Mouse (Mus musculus): Measurements from ENCODE around the gene Zmym6.
A peak's percentile ranks its signal among the peaks of the same experiment; 100 is the strongest.
"Not testable (repeated sequence)": the region's sequence is repeated elsewhere in the genome, so short reads cannot be mapped to it uniquely, and the experiment has no call there.

The Zmym6 gene

GRCm38 (mm10) chr4:127076875-127077548, at the start of gene Zmym6:
Zmym6 (plus strand) TSS chr4:127077383.
- peak; percentile 98 for DNase-seq (ENCODE audit: low read depth, low spot score)

DNA sequence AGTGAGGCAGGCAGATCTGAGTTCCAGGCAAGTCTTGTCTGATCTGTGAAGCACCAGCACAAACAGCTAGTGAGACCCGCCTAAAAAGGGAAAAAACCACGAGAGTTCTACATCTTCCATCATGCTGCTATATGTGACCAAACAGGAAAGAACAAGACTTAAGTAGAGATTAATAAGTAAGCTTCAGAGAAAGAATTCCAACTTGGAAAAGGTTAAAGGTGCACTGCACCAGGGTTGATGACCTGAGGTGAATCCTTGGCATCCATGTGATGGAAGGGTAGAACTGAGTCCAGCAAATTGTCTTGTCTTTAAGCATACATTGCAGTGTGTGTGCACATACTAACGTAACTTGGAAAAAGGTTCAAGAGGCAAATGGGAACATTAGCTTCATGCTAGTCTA, 40.0 kb upstream of the Zmym6 start:
- no peak for DNase-seq (ENCODE audit: low read depth, low spot score)

- DNase-seq (ENCODE audit: low read depth, low spot score): no peak
Observed at GRCm38 (mm10) chr4:127037908-127038827, 39.0 kb upstream of the Zmym6 start.

- DNase-seq (ENCODE audit: low read depth, low spot score): no peak
Observed at GRCm38 (mm10) chr4:127038828-127039349, 38.3 kb upstream of the Zmym6 start.

GRCm38 (mm10) chr4:127039871-127040483, 37.2 kb upstream of the Zmym6 start:
- no peak for DNase-seq (ENCODE audit: low read depth, low spot score)

DNA sequence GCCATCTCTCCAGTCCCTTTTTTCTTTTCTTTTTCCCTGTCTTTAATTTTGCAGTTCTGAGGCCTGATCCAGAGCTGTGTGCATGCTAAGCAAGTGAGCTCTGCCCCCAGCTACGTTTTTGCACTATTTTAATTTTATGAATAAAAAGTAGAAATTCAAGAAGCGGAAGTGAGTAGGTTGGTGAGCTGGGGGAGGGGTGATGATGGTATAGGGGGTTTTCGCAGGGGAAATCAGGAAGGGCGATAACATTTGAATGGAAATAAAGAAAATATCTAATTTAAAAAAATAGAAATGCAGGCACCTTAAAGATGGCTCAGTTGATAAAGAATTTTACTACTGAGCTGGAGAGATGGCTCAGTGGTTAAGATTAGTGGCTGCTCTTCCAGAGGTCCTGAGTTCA, 33.6 kb upstream of the Zmym6 start:
- DNase-seq (ENCODE audit: low read depth, low spot score): no peak

DNA sequence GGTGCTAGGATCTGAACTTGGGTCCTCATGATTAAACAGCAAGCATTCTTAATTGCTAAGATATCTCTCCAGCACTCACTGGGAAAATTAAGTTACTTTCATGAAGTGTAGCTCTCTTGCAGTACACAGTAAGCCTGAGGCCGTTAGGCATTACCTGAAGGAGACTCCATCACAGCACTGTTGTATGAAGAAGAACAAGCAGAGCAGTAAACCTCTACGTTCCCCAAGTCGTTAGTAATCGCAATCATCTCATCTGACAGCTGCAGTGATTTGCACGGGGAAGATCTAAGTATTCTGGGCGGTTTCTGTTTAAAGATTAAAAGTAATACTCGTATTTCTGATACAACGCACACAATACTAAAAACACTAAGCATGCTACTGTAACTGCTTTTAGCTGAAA, 26.1 kb upstream of the Zmym6 start:
- no peak for DNase-seq (ENCODE audit: low read depth, low spot score)

DNA sequence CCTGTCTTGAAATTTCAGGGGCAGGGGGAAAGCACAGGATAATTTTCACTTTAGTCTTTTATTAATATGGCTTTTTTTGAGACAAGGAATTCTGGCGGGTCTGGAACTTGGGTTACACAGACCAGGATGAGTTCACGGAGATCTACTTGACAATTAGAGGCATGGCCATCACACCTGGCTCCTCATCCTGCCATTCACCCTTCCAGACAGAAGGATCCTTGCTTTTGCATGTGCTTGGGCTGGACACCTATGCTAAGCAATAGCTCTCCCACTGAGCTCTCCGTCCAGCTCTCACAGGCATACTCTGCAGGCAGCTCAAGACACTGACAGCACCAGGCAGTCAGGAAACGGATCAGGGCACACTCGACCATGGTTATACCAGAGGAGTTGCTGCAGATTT, 24.1 kb upstream of the Zmym6 start:
- no peak for DNase-seq (ENCODE audit: low read depth, low spot score)

- DNase-seq (ENCODE audit: low read depth, low spot score): no peak
Observed at GRCm38 (mm10) chr4:127054522-127055198, 22.5 kb upstream of the Zmym6 start.

- peak; percentile 90 for DNase-seq (ENCODE audit: low read depth, low spot score)
Observed at GRCm38 (mm10) chr4:127060585-127061290, 16.4 kb upstream of the Zmym6 start, which contains the start of gene Zmym1. Zmym1 (minus strand) TSS chr4:127061152.

DNA sequence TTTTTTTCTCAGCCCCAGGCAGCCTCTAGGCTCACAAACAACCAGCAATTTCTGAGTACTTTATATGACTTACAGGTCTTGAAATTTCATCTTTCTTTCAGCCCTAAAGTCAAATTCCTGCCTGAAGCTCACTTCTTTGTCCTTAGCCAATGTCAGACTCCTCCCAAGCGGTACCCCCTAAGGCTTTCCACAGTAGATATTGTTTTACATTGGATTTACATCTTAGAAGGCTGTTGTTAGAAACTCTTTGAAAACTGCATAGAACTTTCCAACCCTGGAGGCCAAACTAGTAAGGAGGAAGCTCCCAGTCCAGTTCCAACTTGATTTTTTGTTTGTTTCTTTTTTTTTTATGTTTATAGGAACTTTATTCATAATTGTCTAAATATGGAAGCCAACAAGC, 13.1 kb upstream of the Zmym6 start:
- DNase-seq (ENCODE audit: low read depth, low spot score): peak; percentile 84

DNA sequence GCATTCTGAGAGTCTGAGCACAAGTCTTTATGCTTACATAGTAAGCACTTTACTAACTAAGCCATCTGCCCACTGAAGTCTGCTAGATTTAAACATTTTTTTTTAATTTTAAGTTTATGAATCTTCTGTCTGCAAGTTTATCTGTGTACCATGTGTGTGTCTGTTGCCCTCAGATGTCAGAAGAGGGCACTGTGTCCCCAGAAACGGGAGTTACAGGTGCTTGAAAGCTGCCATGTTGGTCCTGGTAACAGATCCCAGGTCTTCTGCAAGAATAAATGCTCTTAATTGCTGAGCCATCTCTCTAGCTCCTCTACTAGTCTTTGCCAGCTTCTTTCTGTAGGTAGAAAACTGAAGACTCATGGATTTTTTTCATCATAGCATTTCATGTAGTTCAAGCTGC, 2.3 kb upstream of the Zmym6 start:
- DNase-seq (ENCODE audit: low read depth, low spot score): peak; percentile 73

- DNase-seq (ENCODE audit: low read depth, low spot score): peak; percentile 38
Observed at GRCm38 (mm10) chr4:127080806-127081205, 3.6 kb downstream of the Zmym6 start.

DNA sequence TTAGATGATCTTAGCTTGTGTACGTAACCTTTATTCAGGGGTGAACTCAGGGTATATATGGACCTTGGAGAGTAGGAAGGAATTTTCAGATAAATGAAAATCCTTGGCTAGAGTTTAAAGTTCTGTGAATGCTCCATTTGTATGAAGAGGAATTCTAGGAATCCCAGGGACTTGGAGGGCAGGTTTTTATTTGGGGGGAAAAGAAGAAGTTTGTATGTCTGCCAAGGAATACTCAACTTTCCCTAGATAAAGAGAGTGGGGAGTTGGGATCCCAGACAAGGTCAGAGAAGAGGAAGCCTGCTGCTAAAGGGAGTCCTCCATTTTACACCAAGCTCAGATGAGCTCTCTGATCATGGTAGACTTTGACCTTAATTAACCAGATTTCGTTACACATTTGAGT, 5.9 kb downstream of the Zmym6 start:
- no peak for DNase-seq (ENCODE audit: low read depth, low spot score)

DNA sequence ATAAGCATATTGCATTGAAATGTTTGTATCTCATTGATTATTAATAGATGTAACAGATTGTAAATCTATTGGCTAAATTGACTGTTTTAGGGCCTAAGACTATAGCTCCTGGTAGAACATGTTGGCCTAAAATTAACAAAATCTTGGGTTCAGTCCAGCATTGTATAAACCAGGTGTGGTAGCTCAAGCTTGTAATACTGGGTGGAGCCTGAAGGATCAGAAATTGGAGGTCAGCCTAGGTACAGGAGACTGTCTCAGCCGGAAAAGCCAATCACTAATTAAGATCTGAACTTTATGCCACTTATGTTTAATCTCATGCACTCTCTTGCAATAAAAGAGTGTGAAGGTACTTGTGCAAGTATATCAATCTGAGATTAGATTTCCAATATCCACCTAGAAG, 8.6 kb downstream of the Zmym6 start:
- no peak for DNase-seq (ENCODE audit: low read depth, low spot score)

GRCm38 (mm10) chr4:127091188-127091587, 14.0 kb downstream of the Zmym6 start:
- no peak for DNase-seq (ENCODE audit: low read depth, low spot score)

DNA sequence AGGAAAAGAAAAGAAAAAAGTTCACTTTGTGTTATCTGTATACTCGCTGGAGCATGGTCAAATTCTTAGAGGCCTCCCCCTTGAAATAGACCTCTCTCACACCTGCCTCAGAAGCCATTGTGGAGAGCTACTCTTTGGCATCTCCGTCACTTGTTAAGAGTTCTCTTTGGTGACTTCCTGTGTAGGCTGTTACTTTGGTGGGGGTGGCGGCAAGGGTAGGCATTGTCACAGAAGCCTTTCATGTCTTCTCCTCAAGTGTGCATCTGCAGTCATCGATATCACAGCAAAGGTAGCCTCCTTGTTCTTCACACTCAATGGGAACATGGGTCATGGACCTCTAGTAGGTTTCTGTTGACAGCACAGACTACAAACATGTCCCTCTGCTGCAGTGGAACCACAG, 17.9 kb downstream of the Zmym6 start:
- no peak for DNase-seq (ENCODE audit: low read depth, low spot score)

DNA sequence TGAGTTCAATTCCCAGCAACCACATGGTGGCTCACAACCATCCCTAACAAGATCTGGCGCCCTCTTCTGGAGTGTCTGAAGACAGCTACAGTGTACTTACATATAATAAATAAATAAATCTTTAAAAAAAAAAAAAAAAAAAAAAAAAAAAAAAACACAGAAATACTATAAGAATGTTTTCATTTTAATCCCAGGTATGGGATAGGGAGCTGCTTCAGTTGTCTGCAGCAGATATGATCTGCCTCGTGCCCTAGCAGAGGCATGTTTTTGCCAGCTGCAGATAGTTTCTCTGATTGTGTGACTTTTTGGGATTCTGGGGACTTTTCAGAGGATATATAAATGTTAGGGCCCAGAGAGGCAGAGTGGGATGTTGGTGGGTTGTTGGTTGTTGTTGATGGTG, 22.4 kb downstream of the Zmym6 start:
- not testable (repeated sequence) for DNase-seq (ENCODE audit: low read depth, low spot score)

DNA sequence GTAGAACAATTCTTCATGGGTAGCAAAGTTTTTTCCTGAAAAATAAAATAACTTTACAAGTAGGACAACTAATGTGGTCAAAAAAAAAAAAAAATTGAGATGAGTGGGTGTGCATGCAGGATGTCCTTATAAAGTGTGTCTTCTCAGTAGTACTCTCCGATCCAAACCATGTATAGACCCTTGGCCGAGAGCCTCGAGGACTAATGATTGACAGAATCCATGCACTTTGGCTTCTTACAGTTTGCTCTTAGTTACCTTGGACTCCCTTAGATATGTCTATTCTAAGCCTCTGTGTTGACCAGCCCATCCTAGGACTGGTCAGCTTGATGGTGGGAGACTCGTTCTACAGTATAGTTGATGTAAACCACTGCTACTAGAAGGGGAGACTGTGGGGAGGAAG, 30.4 kb downstream of the Zmym6 start:
- no peak for DNase-seq (ENCODE audit: low read depth, low spot score)

GRCm38 (mm10) chr4:127110570-127110969, 33.4 kb downstream of the Zmym6 start:
- no peak for DNase-seq (ENCODE audit: low read depth, low spot score)

- DNase-seq (ENCODE audit: low read depth, low spot score): no peak
Observed at GRCm38 (mm10) chr4:127123391-127123790, 46.2 kb downstream of the Zmym6 start, which contains the start of gene Tmem35b. Tmem35b (plus strand) TSS chr4:127123691.

Data from ES-CJ7 (cell line).